Mouse (Mus musculus) forebrain, embryonic 12.5 days (tissue): Measurements from ENCODE around the gene Frmd8. TPM values are rescaled to one million over a fixed set of nuclear protein-coding genes. Genes with fewer than 3 reads are reported as not detected.

Experiments used
- ATAC-seq: fragments of 200-750 bp; cut with Nextera tagmentation; 2 replicates; pipeline ENCODE4 v1.8.0; 2017; ENCODE audit warnings: moderate TSS enrichment; ENCODE audit not compliant: low FRiP score
- H3K27ac ChIP-seq: fragments of 300-500 bp; sonication (generic); 2 replicates; pipeline ENCODE4 v1.5.1; 2016; ENCODE audit warnings: mild to moderate bottlenecking
- H3K27me3 ChIP-seq: fragments of 300-500 bp; sonication (generic); 2 replicates; pipeline ENCODE4 v1.6.1; 2016; ENCODE audit warnings: mild to moderate bottlenecking
- H3K36me3 ChIP-seq: fragments of 300-500 bp; sonication (generic); replicated peaks from 2 replicates; pipeline ENCODE4 v1.6.1; 2016; ENCODE audit warnings: mild to moderate bottlenecking
- H3K4me1 ChIP-seq: fragments of 300-500 bp; sonication (generic); 2 replicates; pipeline ENCODE4 v1.6.1; 2016
- H3K4me2 ChIP-seq: fragments of 300-500 bp; sonication (generic); 2 replicates; pipeline ENCODE4 v1.6.1; 2016; ENCODE audit warnings: mild to moderate bottlenecking, moderate library complexity
- H3K4me3 ChIP-seq: fragments of 300-500 bp; sonication (generic); replicated peaks from 2 replicates; pipeline ENCODE4 v1.5.1; 2016; ENCODE audit warnings: mild to moderate bottlenecking
- H3K9ac ChIP-seq: fragments of 300-500 bp; sonication (generic); 2 replicates; pipeline ENCODE4 v1.6.1; 2016; ENCODE audit warnings: mild to moderate bottlenecking
- H3K9me3 ChIP-seq: fragments of 300-500 bp; sonication (generic); 2 replicates; pipeline ENCODE4 v1.6.1; 2016
- WGBS: fragments of 180-500 bp; shearing (Covaris S2); methylation state at CpG from one replicate; pipeline ENCODE4 v1.1.7; 2016; 5-methylcytosine and 5-hydroxymethylcytosine counted together
- polyA plus RNA-seq: library from polyadenylated mRNA; unstranded; fragments of >200 nt; fragmentation: Nextera tagmentation; extraction: Ambion mirVana; gene quantifications from 2 replicates; pipeline ENCODE4 v1.2.1, GENCODE M21; 2016

Frmd8 gene
- polyA plus RNA-seq, 1 experiment from 2014 or later = 25.6 TPM

DNA sequence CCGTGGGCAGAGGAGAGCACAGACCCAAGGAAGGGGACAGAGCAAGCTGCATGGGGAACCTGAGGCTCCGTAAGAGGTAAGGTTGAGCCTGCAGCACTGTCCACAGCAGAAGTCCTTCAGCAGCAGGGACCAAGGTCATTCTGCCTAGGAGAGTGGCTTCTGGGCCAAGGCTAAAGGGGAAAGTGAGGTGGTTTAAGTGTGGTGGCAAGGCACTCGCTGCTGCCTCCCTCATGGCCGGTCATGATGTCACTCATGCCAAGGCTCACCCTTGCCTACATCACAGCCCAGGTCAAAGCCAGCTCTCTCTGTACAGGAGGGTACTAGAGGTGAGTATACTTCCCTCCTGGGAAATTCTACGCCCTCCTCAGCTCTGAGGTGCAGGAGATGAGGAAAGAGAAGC is 11.3 kb downstream of the Frmd8 start:
- no peak for ATAC-seq
- H3K36me3 ChIP-seq = peaks cover 94% of the 10 kb centered on the region
- H3K27ac ChIP-seq = no peak overlapping the region
- no peaks in the 10 kb centered on the region for H3K4me1 ChIP-seq
- 99% methylated on average over 5 of the region's 5 CpGs for WGBS
- no peaks in the 10 kb centered on the region for H3K27me3 ChIP-seq
- peaks cover 5% of the 10 kb centered on the region; the same call in 1 of the 2 replicates for H3K9me3 ChIP-seq
- H3K4me2 ChIP-seq = no peak overlapping the region
- no peak overlapping the region for H3K4me3 ChIP-seq
- H3K9ac ChIP-seq = no peak overlapping the region

DNA sequence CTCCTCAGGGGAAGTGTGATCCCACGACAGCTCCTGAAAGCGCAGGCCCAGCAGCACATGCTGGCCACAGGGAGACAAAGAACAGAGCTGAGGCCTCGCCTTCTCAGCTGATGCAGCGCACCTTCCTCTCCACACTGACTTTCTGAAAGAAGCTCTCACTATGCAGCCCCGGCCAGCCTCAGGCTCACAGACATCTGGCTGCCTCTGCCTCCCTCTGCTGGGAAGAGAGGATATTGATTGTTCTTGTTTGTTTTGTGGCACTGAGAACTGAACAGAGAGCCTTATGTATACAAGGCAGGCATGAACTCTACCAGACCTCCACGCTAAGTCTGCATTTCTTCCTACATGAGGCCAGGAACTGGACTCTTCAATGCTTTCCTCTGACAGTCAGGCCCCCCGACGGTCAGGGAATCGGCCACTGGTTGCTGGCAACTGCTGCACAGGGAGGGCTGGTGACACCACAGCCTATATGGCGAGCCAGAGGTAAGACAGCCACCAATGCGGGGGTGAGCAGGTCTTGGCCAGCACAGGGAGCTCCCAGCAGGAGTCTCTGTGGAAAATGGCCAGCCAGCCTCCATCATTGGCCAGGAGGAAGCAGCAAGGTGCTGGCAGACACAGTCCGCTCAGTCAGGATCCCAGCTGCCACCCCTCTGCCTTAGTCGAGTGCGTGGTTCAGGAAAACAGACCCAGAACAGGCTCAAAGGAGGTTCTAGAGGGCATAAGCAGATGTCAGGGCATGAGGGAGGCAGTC is 12.6 kb downstream of the Frmd8 start:
- Histone ChIP-seq H3K27ac (no peak overlapping the region), H3K36me3 (peaks cover 93% of the 10 kb centered on the region), H3K4me2 (no peak overlapping the region), H3K4me3 (no peak overlapping the region), H3K9ac (no peak overlapping the region), H3K27me3 (no peaks in the 10 kb centered on the region), H3K9me3 (peaks cover 5% of the 10 kb centered on the region; the same call in 1 of the 2 replicates), H3K4me1 (no peaks in the 10 kb centered on the region)
- ATAC-seq = no peak
- 96% methylated on average over 14 of the region's 14 CpGs for WGBS

DNA sequence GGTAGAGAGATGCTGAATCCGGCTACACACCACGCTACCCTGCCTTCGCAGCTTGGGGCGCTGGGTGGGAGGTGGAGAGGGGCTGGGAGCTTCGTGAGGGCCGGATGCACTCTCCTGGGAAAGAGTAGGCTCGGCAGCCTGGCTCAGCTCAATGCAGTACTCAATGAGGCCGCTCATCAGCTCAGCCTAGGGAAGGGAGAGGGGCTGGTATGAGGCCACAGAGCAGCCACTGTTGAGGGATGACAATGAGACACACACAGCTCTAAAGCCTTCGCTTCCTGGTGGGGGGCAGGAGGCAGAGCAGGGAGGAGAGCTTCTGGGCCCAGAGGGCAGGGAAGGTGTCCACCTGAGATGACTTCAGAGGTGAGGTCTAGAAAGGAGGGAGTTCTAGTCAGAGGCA is 18.5 kb downstream of the Frmd8 start:
- Histone ChIP-seq H3K9ac (no peak overlapping the region), H3K4me2 (no peak overlapping the region), H3K9me3 (no peaks in the 10 kb centered on the region), H3K4me3 (no peak overlapping the region), H3K36me3 (peaks cover 80% of the 10 kb centered on the region), H3K27ac (no peak overlapping the region), H3K27me3 (no peaks in the 10 kb centered on the region), H3K4me1 (peaks cover 2% of the 10 kb centered on the region; the same call in 1 of the 2 replicates)
- no peak for ATAC-seq
- WGBS = 81% methylated on average over 9 of the region's 9 CpGs

DNA sequence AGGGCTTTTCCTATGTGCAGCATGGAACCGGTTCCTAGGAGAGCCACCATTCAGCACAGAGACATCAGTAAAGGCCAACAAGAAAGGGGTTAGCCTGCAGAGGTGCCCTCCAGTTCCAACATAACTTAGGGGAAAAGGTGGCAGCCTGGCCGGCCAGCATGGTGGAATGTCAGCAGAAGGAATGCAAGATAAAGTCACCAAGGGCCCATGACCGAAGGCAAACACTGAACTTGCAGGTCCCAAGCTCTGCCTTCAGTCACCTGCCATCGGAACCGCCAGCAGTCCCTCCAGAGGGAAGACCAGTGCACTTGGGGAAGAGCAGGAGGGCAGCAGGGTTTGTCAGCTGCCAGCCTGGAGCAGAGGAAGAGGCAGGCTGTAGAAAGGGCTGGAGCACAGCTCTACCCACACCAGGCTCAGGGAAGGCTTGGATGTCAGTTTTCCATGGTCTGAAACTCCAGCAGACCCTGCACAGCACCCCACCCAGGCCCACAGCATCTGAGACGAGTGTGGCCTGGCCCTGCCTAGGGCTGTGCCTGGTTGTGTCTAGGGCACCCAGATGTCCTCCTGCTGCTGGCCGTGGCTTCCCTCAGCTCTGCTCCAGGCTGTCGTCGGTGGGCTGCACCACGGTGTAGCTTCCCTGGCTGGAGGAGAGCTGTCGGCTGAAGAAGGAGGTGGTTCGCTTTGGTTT is 22.9 kb downstream of the Frmd8 start:
- 0 out of 2 replicates have a peak overlapping the region, but pooled peaks have one; percentile 54 for H3K27ac ChIP-seq
- ATAC-seq = no peak
- H3K9ac ChIP-seq = peak overlapping the region; percentile 36; the same call in 1 of the 2 replicates
- no peaks in the 10 kb centered on the region for H3K27me3 ChIP-seq
- H3K4me3 ChIP-seq = no peak overlapping the region
- peaks cover 35% of the 10 kb centered on the region for H3K4me1 ChIP-seq
- peaks cover 43% of the 10 kb centered on the region for H3K36me3 ChIP-seq
- H3K4me2 ChIP-seq = no peak overlapping the region
- 88% methylated on average over 12 of the region's 12 CpGs for WGBS
- H3K9me3 ChIP-seq = no peaks in the 10 kb centered on the region

DNA sequence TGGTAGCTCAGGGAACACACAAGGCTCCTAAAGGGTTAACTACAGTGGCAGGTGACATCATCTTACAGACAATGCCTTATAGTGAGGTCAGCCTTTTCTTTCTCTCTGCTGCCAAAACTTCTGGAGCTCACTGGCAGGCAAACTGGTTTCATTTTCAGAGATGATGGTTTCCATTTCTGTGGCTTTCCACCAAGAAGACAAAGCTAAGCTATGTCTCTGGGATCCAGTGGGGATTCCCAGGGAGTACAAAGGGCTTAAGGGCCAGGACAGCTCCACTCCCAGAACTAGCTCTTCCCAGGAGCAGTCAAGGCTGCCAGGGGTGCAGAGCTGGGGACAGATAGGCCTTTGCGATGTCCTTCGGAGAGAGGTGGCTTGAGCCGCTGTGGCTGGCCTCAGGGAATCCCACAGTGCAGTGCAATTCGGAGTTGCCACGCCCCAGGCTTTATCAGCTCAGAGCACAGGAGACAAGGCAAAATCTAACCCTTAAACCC is 23.5 kb downstream of the Frmd8 start:
- no peak for ATAC-seq
- Histone ChIP-seq H3K36me3 (peaks cover 37% of the 10 kb centered on the region), H3K4me3 (no peak overlapping the region), H3K9ac (peak overlapping the region; percentile 36; the same call in 1 of the 2 replicates), H3K27ac (peak overlapping the region; percentile 54; the same call in 1 of the 2 replicates), H3K9me3 (no peaks in the 10 kb centered on the region), H3K4me2 (no peak overlapping the region), H3K27me3 (no peaks in the 10 kb centered on the region), H3K4me1 (peaks cover 42% of the 10 kb centered on the region)
- WGBS = 58% methylated on average over 5 of the region's 5 CpGs

DNA sequence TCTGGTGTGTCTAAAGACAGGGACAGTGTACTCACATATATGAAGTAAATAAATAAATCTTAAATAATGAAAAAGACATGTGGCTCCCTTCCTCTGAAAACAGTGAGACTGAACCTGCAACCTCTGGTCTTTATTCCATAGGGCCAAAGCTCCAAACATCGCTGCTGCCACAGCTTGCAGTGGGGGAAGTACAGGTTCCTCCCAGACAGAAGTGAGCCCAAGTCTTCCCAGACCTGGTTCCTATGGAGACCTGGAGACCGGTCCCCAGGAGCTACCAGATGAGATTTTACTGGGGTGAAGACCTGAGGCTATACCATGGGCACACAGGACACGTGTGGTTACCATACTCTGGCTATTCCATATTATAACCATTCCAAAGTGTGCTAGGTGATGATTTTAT is 24.2 kb downstream of the Frmd8 start:
- Histone ChIP-seq H3K27ac (no peak overlapping the region), H3K4me3 (no peak overlapping the region), H3K27me3 (no peaks in the 10 kb centered on the region), H3K36me3 (peaks cover 31% of the 10 kb centered on the region), H3K9me3 (no peaks in the 10 kb centered on the region), H3K4me2 (no peak overlapping the region), H3K9ac (no peak overlapping the region), H3K4me1 (peaks cover 48% of the 10 kb centered on the region)
- no peak for ATAC-seq
- 93% methylated on average over 3 of the region's 3 CpGs for WGBS

DNA sequence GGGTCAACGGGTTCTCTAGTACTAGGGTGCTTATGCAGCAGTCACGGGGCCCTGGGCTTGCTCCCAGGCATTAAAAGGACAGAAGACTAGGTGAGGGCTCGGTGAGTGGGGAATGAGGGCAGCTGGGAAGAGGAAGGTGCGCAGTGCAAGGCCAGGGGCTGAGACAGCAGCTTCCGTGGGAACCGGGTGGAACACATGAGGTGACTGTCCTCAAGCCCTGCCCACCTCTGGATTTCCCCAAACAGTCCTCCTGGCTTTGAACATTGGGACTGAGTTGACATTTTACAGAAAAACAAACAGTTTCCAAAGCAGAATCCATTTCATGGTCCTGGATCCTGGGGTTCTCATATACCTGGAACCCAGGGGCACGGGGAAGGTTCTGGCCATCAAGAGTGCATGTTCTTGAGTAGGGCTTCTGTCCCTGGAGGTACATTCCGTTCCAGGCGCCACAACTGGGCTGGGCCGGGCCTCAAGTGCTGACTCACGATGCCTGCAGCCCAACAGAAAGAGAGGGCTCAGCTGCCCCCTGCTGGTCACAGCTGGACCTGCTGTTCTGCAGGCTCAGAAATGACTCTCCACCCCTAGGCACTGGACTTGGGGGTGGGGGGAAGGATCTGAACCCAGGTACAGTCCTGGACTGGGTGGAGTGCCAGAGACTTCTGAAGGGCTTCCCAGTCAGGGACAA is 25.1 kb downstream of the Frmd8 start:
- 0 out of 2 replicates have a peak overlapping the region, but pooled peaks have one; percentile 0 for H3K9ac ChIP-seq
- H3K9me3 ChIP-seq = no peaks in the 10 kb centered on the region
- no peak overlapping the region for H3K4me3 ChIP-seq
- H3K27me3 ChIP-seq = no peaks in the 10 kb centered on the region
- H3K4me1 ChIP-seq = peaks cover 55% of the 10 kb centered on the region
- no peak overlapping the region for H3K27ac ChIP-seq
- H3K36me3 ChIP-seq = peaks cover 26% of the 10 kb centered on the region
- ATAC-seq = peak; percentile 18
- WGBS = 33% methylated on average over 11 of the region's 11 CpGs
- no peak overlapping the region for H3K4me2 ChIP-seq

DNA sequence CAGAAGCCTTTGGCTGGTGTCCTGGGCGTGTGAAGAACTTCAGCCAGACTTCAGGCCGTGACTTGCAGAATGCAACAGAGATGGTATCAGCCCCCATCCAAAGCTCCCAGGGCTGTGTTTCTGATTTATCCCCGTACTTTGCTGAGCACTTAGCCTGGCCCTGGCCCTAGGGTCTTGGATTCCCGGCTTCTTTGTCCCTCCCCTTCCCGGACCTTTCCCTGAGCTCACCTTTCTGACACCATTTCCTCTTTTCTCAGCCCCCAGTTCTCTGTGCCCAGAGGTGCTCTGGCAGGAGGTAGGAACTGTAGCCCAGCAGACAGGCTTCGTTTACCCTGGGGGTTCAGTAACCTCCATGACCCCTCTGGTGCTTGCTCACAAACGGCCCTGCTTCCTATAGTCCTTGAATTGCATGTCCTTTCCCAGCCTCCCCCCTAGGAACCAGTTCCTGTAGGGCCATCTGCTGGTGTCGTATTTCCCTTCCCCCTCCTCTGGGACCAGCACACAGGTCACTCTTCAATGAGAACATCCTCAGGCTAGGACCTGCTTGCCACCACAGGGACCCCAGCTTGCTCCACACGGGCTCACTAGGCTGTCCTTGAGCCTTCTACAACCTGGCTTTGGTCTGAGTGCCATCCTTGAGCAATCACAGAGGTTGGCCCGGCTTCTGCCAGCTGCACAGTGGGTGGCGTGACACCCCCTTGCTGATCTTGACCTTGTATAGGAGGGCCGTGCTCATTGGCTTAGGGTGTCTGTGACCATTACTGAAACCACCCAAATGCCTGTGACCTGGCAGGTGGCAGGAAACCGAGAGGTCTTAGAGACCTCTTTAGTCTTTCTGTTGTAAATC is 26.0 kb downstream of the Frmd8 start:
- peaks cover 64% of the 10 kb centered on the region for H3K4me1 ChIP-seq
- H3K9me3 ChIP-seq = no peaks in the 10 kb centered on the region
- ATAC-seq = no peak
- peaks cover 23% of the 10 kb centered on the region for H3K36me3 ChIP-seq
- no peak overlapping the region for H3K4me3 ChIP-seq
- peak overlapping the region; percentile 5; the same call in 1 of the 2 replicates for H3K4me2 ChIP-seq
- 46% methylated on average over 13 of the region's 13 CpGs for WGBS
- H3K27me3 ChIP-seq = no peaks in the 10 kb centered on the region
- H3K27ac ChIP-seq = peak overlapping the region; percentile 99; the same call in 1 of the 2 replicates
- no peak overlapping the region for H3K9ac ChIP-seq

DNA sequence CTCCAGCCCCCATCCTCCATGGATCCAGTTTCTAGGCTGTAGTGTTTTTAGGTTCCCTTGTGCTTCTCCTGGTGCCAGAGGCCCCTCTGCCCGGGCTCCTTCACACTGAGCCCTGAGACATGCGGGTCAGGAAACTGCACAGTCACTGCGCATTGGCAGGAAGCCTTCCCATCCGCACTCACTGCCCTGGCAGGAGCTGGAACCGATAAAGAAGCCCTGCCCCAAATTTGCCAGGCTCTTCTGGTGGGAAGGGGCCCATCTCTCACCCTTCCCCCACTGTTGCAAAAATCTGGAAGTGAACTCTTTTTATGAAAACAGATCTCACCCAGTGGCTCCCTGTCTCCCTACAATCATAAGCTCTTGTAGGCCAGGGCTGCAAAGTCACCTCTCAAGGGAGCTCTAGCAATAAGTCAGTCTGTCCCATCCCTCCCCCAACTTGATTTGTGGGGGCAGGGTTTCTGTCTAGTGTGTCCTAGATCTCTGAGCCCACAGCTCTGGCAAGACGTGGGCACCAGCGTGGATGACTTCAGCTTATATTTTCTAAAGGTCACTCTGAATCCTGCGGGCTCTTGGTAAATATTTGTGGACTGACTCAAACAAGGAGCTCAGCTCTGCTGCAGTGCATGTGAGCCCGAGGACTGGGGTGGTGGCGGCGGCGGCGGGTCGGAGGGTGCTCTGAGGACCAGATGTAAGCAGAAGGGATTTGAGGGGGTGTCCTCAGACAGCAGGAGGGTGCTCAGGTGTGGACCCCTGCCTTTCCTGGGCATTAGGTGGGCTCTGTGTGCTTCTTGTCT is 26.8 kb downstream of the Frmd8 start:
- H3K4me2 ChIP-seq = peak overlapping the region; percentile 5
- no peak overlapping the region for H3K4me3 ChIP-seq
- WGBS = 68% methylated on average over 14 of the region's 14 CpGs
- H3K27ac ChIP-seq = peak overlapping the region; percentile 99
- no peaks in the 10 kb centered on the region for H3K9me3 ChIP-seq
- H3K27me3 ChIP-seq = no peaks in the 10 kb centered on the region
- peak overlapping the region; percentile 52 for H3K9ac ChIP-seq
- H3K4me1 ChIP-seq = peaks cover 72% of the 10 kb centered on the region
- ATAC-seq = no peak
- H3K36me3 ChIP-seq = peaks cover 20% of the 10 kb centered on the region

DNA sequence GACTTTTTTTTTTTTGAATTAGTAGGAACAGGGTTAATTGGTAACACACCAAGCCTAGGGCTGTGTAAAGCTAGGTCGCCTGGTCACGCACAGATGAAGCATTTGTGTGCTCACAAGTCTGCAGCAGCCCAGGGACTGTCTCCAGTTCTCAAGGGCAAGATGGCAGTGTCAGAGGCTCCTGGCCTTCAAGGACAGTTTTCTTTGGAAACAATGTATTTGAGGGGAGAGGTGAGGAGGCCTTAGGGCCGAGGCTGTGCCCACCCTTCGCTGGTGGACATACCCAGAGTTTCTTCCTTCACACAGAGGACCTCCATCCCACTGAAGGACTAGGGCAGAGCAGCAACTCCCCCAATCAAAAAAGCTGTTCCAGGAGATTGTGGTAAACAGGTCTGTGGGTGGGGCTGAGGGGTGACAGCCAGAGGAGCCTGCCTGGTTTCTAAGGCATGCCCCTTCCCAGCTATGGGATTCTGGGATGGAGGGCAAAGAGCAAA is 27.7 kb downstream of the Frmd8 start:
- 34% methylated on average over 4 of the region's 4 CpGs for WGBS
- Histone ChIP-seq H3K9ac (peak overlapping the region; percentile 52), H3K4me3 (peak overlapping the region; percentile 33; the same call in 1 of the 2 replicates), H3K4me2 (peak overlapping the region; percentile 63), H3K4me1 (peaks cover 81% of the 10 kb centered on the region), H3K9me3 (no peaks in the 10 kb centered on the region), H3K27ac (peak overlapping the region; percentile 99), H3K27me3 (no peaks in the 10 kb centered on the region), H3K36me3 (peaks cover 11% of the 10 kb centered on the region)
- no peak for ATAC-seq
